In the genomic region with DNA sequence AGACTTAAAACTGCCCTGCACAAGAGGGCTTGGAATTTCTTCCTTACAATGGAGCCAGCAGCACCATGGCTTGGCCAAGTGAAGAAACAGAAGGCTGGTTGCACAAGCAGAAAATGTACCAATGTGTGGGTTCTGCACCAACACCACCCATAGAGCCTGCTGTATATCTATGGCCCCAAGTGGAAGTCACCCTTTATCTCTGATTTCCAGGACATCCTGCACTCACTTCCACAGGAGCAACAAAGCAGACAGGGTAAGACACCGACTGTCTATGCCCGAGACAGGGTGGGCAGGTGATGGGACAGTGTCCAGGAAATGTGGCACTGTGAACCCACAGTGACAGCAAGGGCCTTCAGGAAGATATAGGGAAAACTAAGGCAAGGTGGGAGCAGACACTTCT, we compare ENCODE assay signal across 13 mouse cellular contexts. TPM values are rescaled to one million over a fixed set of nuclear protein-coding genes. Genes with fewer than 3 reads are reported as not detected.
"Had no signal": no experiment of that assay in that cellular context is flagged by ENCODE, and none has a peak within 500 bp of the region (broad histone marks: within the 10 kb centered on the region; RNA-seq: fewer than 3 reads in every experiment).

No protein-coding gene starts in this region.

RNA-seq across cellular contexts. Expression of a gene that starts 44.5 kb away (rescaled TPM):
- total RNA-seq: neutrophil, adult 5-6 weeks had no signal
- polyA plus RNA-seq: neural tube, embryonic 14.5 days; neural tube, embryonic 15.5 days; small intestine, adult 2 months; spleen, adult 2 months; stomach, embryonic 14.5 days; stomach, embryonic 15.5 days; stomach, embryonic 16.5 days; stomach, postnatal 0 days; testis, adult 2 months; thymus, adult 2 months; thymus, postnatal 0 days; urinary bladder, adult 2 months had no signal

RNA-seq across cellular contexts. Expression of a gene that starts 55.9 kb away (rescaled TPM):
- polyA plus RNA-seq: neural tube, embryonic 14.5 days; stomach, postnatal 0 days had no signal
